Mouse (Mus musculus): Measurements from ENCODE around the gene 9330182O14Rik. TPM values are rescaled to one million over a fixed set of nuclear protein-coding genes. Genes with fewer than 3 reads are reported as not detected.

Gene 9330182O14Rik
- total and polyA plus RNA-seq, 2 experiments, result not detected

DNA sequence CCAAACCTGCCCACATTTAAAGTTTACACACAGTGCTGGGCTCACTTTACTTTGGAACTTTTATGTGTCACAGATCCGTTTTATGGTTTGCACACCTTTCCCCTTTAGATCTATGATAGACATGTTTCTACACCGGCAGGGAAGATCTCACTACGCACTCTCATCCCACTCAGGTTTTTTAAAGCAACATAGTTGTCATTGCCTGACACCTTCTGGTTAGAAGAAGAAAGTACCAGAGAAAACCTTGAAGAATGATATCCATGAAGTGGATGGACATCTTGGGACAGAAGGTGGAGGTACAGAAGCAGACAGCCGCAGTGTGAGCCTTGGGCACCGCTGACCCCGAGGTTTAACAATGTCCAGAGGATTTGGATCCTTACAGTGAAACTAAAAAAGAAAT lies 23.5 kb downstream of the 9330182O14Rik start:
- DNase-seq (ENCODE audit: extremely low read depth, low read depth, low spot score), result no peak
- no peaks in the 10 kb centered on the region for H3K79me2 ChIP-seq (ENCODE audit: control insufficient read depth, insufficient read depth, low read length)
- WGBS, result 85% methylated on average over 6 of the region's 6 CpGs
- no peak overlapping the region for H3K9ac ChIP-seq (ENCODE audit: low read depth, low read length)
- no peak overlapping the region for H3K4me3 ChIP-seq (ENCODE audit: insufficient read depth, low read depth, low read length)
- H3K36me3 ChIP-seq (ENCODE audit: control insufficient read depth, insufficient read depth, low read length), result no peaks in the 10 kb centered on the region
- H3K27me3 ChIP-seq (ENCODE audit: control insufficient read depth, insufficient read depth, low read length), result no peaks in the 10 kb centered on the region
- TF ChIP-seq CTCF (IDR thresholded peaks at IDR 0.05; ENCODE audit: low read depth, low read length) (no peak), POLR2A (IDR thresholded peaks at IDR 0.05; ENCODE audit: extremely low read depth, insufficient read depth, low read length) (no peak)
- no peak overlapping the region for H3K27ac ChIP-seq (replicated peaks; ENCODE audit: insufficient read depth, low read depth, low read length)
- no peaks in the 10 kb centered on the region for H3K4me1 ChIP-seq (ENCODE audit: control insufficient read depth, insufficient read depth, low read length)

DNA sequence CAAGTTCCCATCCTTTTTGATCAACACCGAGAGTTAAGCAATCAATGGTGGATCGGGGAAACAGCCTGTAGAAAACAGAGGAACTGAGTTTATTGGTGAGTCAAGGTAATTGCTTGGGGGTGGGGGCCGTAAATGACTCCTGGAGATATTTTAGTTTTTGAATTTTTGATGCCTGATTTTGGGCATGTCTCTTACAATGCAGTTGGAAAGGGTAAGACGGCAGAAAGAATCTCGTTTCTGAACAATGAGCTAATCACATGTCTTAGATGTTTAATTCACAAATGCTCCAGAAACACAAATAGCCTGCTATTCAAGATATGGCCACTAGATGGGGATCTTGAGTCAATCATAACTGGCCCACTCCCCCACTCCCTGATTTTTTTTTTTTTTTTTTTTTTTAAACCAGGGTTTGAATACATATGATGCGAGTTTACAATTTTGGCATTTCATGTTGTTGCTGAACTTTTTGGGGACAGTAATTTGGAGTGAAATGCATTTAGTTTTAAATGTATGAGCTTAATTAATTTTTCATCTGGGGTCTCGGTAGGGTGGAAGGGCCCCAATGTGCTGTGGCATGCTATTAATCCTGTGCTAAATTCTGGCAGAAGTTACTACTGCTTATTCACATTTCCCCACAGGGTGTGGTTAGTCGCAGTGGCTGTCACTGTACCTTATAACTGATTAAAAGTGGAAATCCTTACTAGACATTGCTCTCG lies 32.6 kb downstream of the 9330182O14Rik start:
- Histone ChIP-seq H3K27ac (replicated peaks; ENCODE audit: insufficient read depth, low read depth, low read length) (no peak overlapping the region), H3K4me3 (ENCODE audit: insufficient read depth, low read depth, low read length) (no peak overlapping the region; the same call in 1 of the 2 replicates), H3K36me3 (ENCODE audit: control insufficient read depth, insufficient read depth, low read length) (no peaks in the 10 kb centered on the region), H3K79me2 (ENCODE audit: control insufficient read depth, insufficient read depth, low read length) (no peaks in the 10 kb centered on the region), H3K9ac (ENCODE audit: low read depth, low read length) (no peak overlapping the region), H3K27me3 (ENCODE audit: control insufficient read depth, insufficient read depth, low read length) (no peaks in the 10 kb centered on the region), H3K4me1 (ENCODE audit: control insufficient read depth, insufficient read depth, low read length) (no peaks in the 10 kb centered on the region)
- 0 out of 2 replicates have a peak, but pooled peaks have one; percentile 8 for TF ChIP-seq CTCF (IDR thresholded peaks at IDR 0.05; ENCODE audit: low read depth, low read length)
- TF ChIP-seq POLR2A (IDR thresholded peaks at IDR 0.05; ENCODE audit: extremely low read depth, insufficient read depth, low read length), result no peak
- 33% methylated on average over 9 of the region's 9 CpGs for WGBS
- peak; percentile 18 for DNase-seq (ENCODE audit: extremely low read depth, low read depth, low spot score)

GRCm38 (mm10) chr15:40167276-40168139 lies 33.3 kb downstream of the 9330182O14Rik start:
- TF ChIP-seq POLR2A (IDR thresholded peaks at IDR 0.05; ENCODE audit: extremely low read depth, insufficient read depth, low read length), result no peak
- no peak for TF ChIP-seq CTCF (IDR thresholded peaks at IDR 0.05; ENCODE audit: low read depth, low read length)
- no peaks in the 10 kb centered on the region for H3K4me1 ChIP-seq (ENCODE audit: control insufficient read depth, insufficient read depth, low read length)
- peak overlapping the region; percentile 14; the same call in 1 of the 2 replicates for H3K4me3 ChIP-seq (ENCODE audit: insufficient read depth, low read depth, low read length)
- peak overlapping the region; percentile 12; the same call in 1 of the 2 replicates for H3K9ac ChIP-seq (ENCODE audit: low read depth, low read length)
- no peaks in the 10 kb centered on the region for H3K36me3 ChIP-seq (ENCODE audit: control insufficient read depth, insufficient read depth, low read length)
- WGBS, result 63% methylated on average over 26 of the region's 26 CpGs
- no peaks in the 10 kb centered on the region for H3K27me3 ChIP-seq (ENCODE audit: control insufficient read depth, insufficient read depth, low read length)
- peak overlapping the region; percentile 44; the same call in 1 of the 2 replicates for H3K27ac ChIP-seq (replicated peaks; ENCODE audit: insufficient read depth, low read depth, low read length)
- no peaks in the 10 kb centered on the region for H3K79me2 ChIP-seq (ENCODE audit: control insufficient read depth, insufficient read depth, low read length)
- DNase-seq (ENCODE audit: extremely low read depth, low read depth, low spot score), result peak; percentile 6

- 63% methylated on average over 10 of the region's 10 CpGs for WGBS
- H3K4me1 ChIP-seq (ENCODE audit: control insufficient read depth, insufficient read depth, low read length), result no peaks in the 10 kb centered on the region
- H3K9ac ChIP-seq (ENCODE audit: low read depth, low read length), result peak overlapping the region; percentile 12; the same call in 1 of the 2 replicates
- TF ChIP-seq POLR2A (IDR thresholded peaks at IDR 0.05; ENCODE audit: extremely low read depth, insufficient read depth, low read length), result no peak
- TF ChIP-seq CTCF (IDR thresholded peaks at IDR 0.05; ENCODE audit: low read depth, low read length), result no peak
- H3K4me3 ChIP-seq (ENCODE audit: insufficient read depth, low read depth, low read length), result peak overlapping the region; percentile 14; the same call in 1 of the 2 replicates
- no peaks in the 10 kb centered on the region for H3K36me3 ChIP-seq (ENCODE audit: control insufficient read depth, insufficient read depth, low read length)
- H3K79me2 ChIP-seq (ENCODE audit: control insufficient read depth, insufficient read depth, low read length), result no peaks in the 10 kb centered on the region
- H3K27me3 ChIP-seq (ENCODE audit: control insufficient read depth, insufficient read depth, low read length), result no peaks in the 10 kb centered on the region
- peak overlapping the region; percentile 30; the same call in 1 of the 2 replicates for H3K27ac ChIP-seq (replicated peaks; ENCODE audit: insufficient read depth, low read depth, low read length)
- peak; percentile 21 for DNase-seq (ENCODE audit: extremely low read depth, low read depth, low spot score)
Observed at GRCm38 (mm10) chr15:40168140-40168688, 34.0 kb downstream of the 9330182O14Rik start.

DNA sequence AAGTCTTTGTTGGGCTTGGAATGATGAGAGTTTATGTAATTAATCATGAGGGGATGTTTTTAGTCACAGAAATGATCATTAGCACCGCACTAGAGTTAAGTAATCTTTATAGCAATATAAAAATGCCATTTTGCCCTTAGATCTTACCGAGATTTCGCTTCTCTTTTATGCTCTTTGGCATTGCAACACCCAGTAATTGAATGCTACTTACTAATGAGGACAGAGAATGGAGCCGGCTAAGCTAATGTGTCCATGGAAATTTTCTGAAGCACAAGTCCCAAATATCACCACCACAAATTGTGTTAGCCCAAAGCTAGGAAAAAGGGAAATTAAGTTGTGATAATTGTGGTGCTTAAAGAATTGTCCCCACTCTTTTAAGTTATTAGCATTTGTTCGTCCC lies 34.9 kb downstream of the 9330182O14Rik start:
- no peak overlapping the region for H3K9ac ChIP-seq (ENCODE audit: low read depth, low read length)
- 89% methylated on average over 5 of the region's 5 CpGs for WGBS
- no peaks in the 10 kb centered on the region for H3K27me3 ChIP-seq (ENCODE audit: control insufficient read depth, insufficient read depth, low read length)
- no peak for DNase-seq (ENCODE audit: extremely low read depth, low read depth, low spot score)
- no peaks in the 10 kb centered on the region for H3K79me2 ChIP-seq (ENCODE audit: control insufficient read depth, insufficient read depth, low read length)
- TF ChIP-seq CTCF (IDR thresholded peaks at IDR 0.05; ENCODE audit: low read depth, low read length) (no peak), POLR2A (IDR thresholded peaks at IDR 0.05; ENCODE audit: extremely low read depth, insufficient read depth, low read length) (no peak)
- no peak overlapping the region for H3K4me3 ChIP-seq (ENCODE audit: insufficient read depth, low read depth, low read length)
- no peak overlapping the region for H3K27ac ChIP-seq (replicated peaks; ENCODE audit: insufficient read depth, low read depth, low read length)
- no peaks in the 10 kb centered on the region for H3K4me1 ChIP-seq (ENCODE audit: control insufficient read depth, insufficient read depth, low read length)
- H3K36me3 ChIP-seq (ENCODE audit: control insufficient read depth, insufficient read depth, low read length), result no peaks in the 10 kb centered on the region
